Mouse (Mus musculus): ENCODE results near the gene Dram1. TPM values are rescaled to one million over a fixed set of nuclear protein-coding genes. Genes with fewer than 3 reads are reported as not detected.

Dram1 gene
- polyA plus RNA-seq (2012; ENCODE audit: low replicate concordance) = 1.1 and 1.4 TPM in 2 replicates

GRCm38 (mm10) chr10:88379013-88379885, at the start of gene Dram1, which contains the start of gene Gnptab:
Gene Dram1, minus strand, starts transcription at chr10:88379080.
Gene Gnptab, plus strand, starts transcription at chr10:88379132.

Other genes with a start within 250 kb of the Dram1 start
- 0.09 and 0.65 TPM in 2 replicates for gene Parpbp, start 232.1 kb downstream of the Dram1 start, polyA plus RNA-seq (2012; ENCODE audit: low replicate concordance)
- 0.14 and 1.5 TPM in 2 replicates for gene Nup37, start 232.1 kb downstream of the Dram1 start, polyA plus RNA-seq (2012; ENCODE audit: low replicate concordance)
- 24.0 and 25.8 TPM in 2 replicates for gene Washc3, start 178.0 kb downstream of the Dram1 start, polyA plus RNA-seq (2012; ENCODE audit: low replicate concordance)
- gene Gnptab, start 52 bp upstream of the Dram1 start, polyA plus RNA-seq (2012; ENCODE audit: low replicate concordance) = 5.0 and 5.1 TPM in 2 replicates
- gene Sycp3, start 80.5 kb upstream of the Dram1 start, polyA plus RNA-seq (2012; ENCODE audit: low replicate concordance) = not detected in 2 replicates
- 16.7 and 27.9 TPM in 2 replicates for gene Chpt1, start 125.0 kb upstream of the Dram1 start, polyA plus RNA-seq (2012; ENCODE audit: low replicate concordance)
- not detected in 2 replicates for gene Mybpc1, start 226.1 kb upstream of the Dram1 start, polyA plus RNA-seq (2012; ENCODE audit: low replicate concordance)

Data from hematopoietic multipotent progenitor cell, adult 10-12 weeks (in vitro differentiated cells).